Mouse (Mus musculus) hindbrain, embryonic 10.5 days (tissue): Measurements from ENCODE around the gene Azin2. TPM values are rescaled to one million over a fixed set of nuclear protein-coding genes. Genes with fewer than 3 reads are reported as not detected.
A peak's percentile ranks its signal among the peaks of the same experiment; 100 is the strongest.

Experiments
- DNase-seq: peaks from one replicate; pipeline ENCODE4 v3.0.0-alpha.2; 2017; ENCODE audit warnings: low spot score
- H3K27ac ChIP-seq: fragments of 300-500 bp; sonication (generic); 2 replicates; pipeline ENCODE4 v1.5.1; 2016; ENCODE audit warnings: mild to moderate bottlenecking, moderate library complexity
- H3K27me3 ChIP-seq: fragments of 300-500 bp; sonication (generic); 2 replicates; pipeline ENCODE4 v1.6.1; 2016; ENCODE audit warnings: mild to moderate bottlenecking; ENCODE audit not compliant: poor library complexity, insufficient read depth, severe bottlenecking
- H3K36me3 ChIP-seq: fragments of 300-500 bp; sonication (generic); 2 replicates; pipeline ENCODE4 v1.6.1; 2016; ENCODE audit warnings: mild to moderate bottlenecking, moderate library complexity
- H3K4me1 ChIP-seq: fragments of 300-500 bp; sonication (generic); replicated peaks from 2 replicates; pipeline ENCODE4 v1.6.1; 2016; ENCODE audit warnings: mild to moderate bottlenecking
- H3K4me3 ChIP-seq: fragments of 300-500 bp; sonication (generic); 2 replicates; pipeline ENCODE4 v1.5.1; 2016; ENCODE audit warnings: mild to moderate bottlenecking, moderate library complexity
- H3K9me3 ChIP-seq: fragments of 300-500 bp; sonication (generic); 2 replicates; pipeline ENCODE4 v1.6.1; 2016; ENCODE audit warnings: mild to moderate bottlenecking, moderate library complexity
- WGBS: fragments of 180-500 bp; shearing (Covaris S2); methylation state at CpG from one replicate; pipeline ENCODE4 v1.1.7; 2016; 5-methylcytosine and 5-hydroxymethylcytosine counted together
- polyA plus RNA-seq: library from polyadenylated mRNA; unstranded; fragments of >200 nt; fragmentation: Nextera tagmentation; extraction: Ambion mirVana; gene quantifications from 2 replicates; pipeline ENCODE4 v1.2.1, GENCODE M21; 2016

Azin2 gene
- polyA plus RNA-seq, 1 experiment from 2014 or later, result 15.0 TPM

GRCm38 (mm10) chr4:128971065-128971694, 8.9 kb upstream of the Azin2 start:
- Histone ChIP-seq H3K27me3 (peaks cover 4% of the 10 kb centered on the region; the same call in 1 of the 2 replicates), H3K4me1 (peaks cover 15% of the 10 kb centered on the region), H3K27ac (no peak overlapping the region), H3K9me3 (no peaks in the 10 kb centered on the region), H3K4me3 (no peak overlapping the region), H3K36me3 (no peaks in the 10 kb centered on the region)
- WGBS, result 44% methylated on average over 14 of the region's 14 CpGs
- peak; percentile 73 for DNase-seq

GRCm38 (mm10) chr4:128970417-128970807, 8.2 kb upstream of the Azin2 start:
- Histone ChIP-seq H3K27me3 (peaks cover 5% of the 10 kb centered on the region; the same call in 1 of the 2 replicates), H3K9me3 (no peaks in the 10 kb centered on the region), H3K4me1 (peaks cover 15% of the 10 kb centered on the region), H3K27ac (no peak overlapping the region), H3K36me3 (no peaks in the 10 kb centered on the region), H3K4me3 (no peak overlapping the region)
- no peak for DNase-seq
- WGBS, result 83% methylated on average over 7 of the region's 8 CpGs

GRCm38 (mm10) chr4:128969607-128970416, 7.6 kb upstream of the Azin2 start:
- peaks cover 15% of the 10 kb centered on the region for H3K4me1 ChIP-seq
- DNase-seq, result no peak
- 74% methylated on average over 18 of the region's 18 CpGs for WGBS
- H3K4me3 ChIP-seq, result no peak overlapping the region
- H3K27me3 ChIP-seq, result peaks cover 11% of the 10 kb centered on the region; the same call in 1 of the 2 replicates
- H3K36me3 ChIP-seq, result no peaks in the 10 kb centered on the region
- H3K9me3 ChIP-seq, result no peaks in the 10 kb centered on the region
- H3K27ac ChIP-seq, result no peak overlapping the region

GRCm38 (mm10) chr4:128969081-128969480, 6.8 kb upstream of the Azin2 start:
- Histone ChIP-seq H3K36me3 (no peaks in the 10 kb centered on the region), H3K4me3 (no peak overlapping the region), H3K9me3 (no peaks in the 10 kb centered on the region), H3K27me3 (peaks cover 16% of the 10 kb centered on the region), H3K4me1 (peaks cover 15% of the 10 kb centered on the region), H3K27ac (no peak overlapping the region)
- DNase-seq, result no peak
- WGBS, result 84% methylated on average over 5 of the region's 5 CpGs

- DNase-seq, result no peak
- H3K27ac ChIP-seq, result 0 out of 2 replicates have a peak overlapping the region, but pooled peaks have one; percentile 35
- H3K9me3 ChIP-seq, result no peaks in the 10 kb centered on the region
- H3K27me3 ChIP-seq, result peaks cover 25% of the 10 kb centered on the region
- H3K4me3 ChIP-seq, result no peak overlapping the region
- 45% methylated on average over 7 of the region's 7 CpGs for WGBS
- H3K4me1 ChIP-seq, result peaks cover 26% of the 10 kb centered on the region
- H3K36me3 ChIP-seq, result no peaks in the 10 kb centered on the region
These were observed 4.5 kb upstream of the Azin2 start for GRCm38 (mm10) chr4:128966751-128967150.

- Histone ChIP-seq H3K4me1 (peaks cover 37% of the 10 kb centered on the region), H3K9me3 (no peaks in the 10 kb centered on the region), H3K36me3 (no peaks in the 10 kb centered on the region), H3K27ac (peak overlapping the region; percentile 93; the same call in 1 of the 2 replicates), H3K27me3 (peaks cover 45% of the 10 kb centered on the region), H3K4me3 (peak overlapping the region; percentile 81)
- WGBS, result 9% methylated on average over 9 of the region's 9 CpGs
- no peak for DNase-seq
These were observed 666 bp upstream of the Azin2 start for GRCm38 (mm10) chr4:128962926-128963290.

- Histone ChIP-seq H3K4me1 (peaks cover 38% of the 10 kb centered on the region), H3K27me3 (peaks cover 45% of the 10 kb centered on the region), H3K9me3 (no peaks in the 10 kb centered on the region), H3K4me3 (peak overlapping the region; percentile 81), H3K27ac (peak overlapping the region; percentile 93), H3K36me3 (no peaks in the 10 kb centered on the region)
- peak; percentile 30 for DNase-seq
- 3% methylated on average over 16 of the region's 16 CpGs for WGBS
These were observed 777 bp downstream of the Azin2 start for GRCm38 (mm10) chr4:128961301-128962028.

GRCm38 (mm10) chr4:128959676-128960075, 2.6 kb downstream of the Azin2 start:
- Histone ChIP-seq H3K4me3 (no peak overlapping the region), H3K27me3 (peaks cover 37% of the 10 kb centered on the region), H3K9me3 (no peaks in the 10 kb centered on the region), H3K36me3 (no peaks in the 10 kb centered on the region), H3K4me1 (peaks cover 48% of the 10 kb centered on the region), H3K27ac (no peak overlapping the region)
- no peak for DNase-seq
- WGBS, result 89% methylated on average over 17 of the region's 17 CpGs

GRCm38 (mm10) chr4:128958849-128959248, 3.4 kb downstream of the Azin2 start:
- 74% methylated on average over 8 of the region's 8 CpGs for WGBS
- no peaks in the 10 kb centered on the region for H3K9me3 ChIP-seq
- DNase-seq, result no peak

GRCm38 (mm10) chr4:128958156-128958555, 4.1 kb downstream of the Azin2 start:
- Histone ChIP-seq H3K36me3 (no peaks in the 10 kb centered on the region), H3K27me3 (peaks cover 26% of the 10 kb centered on the region), H3K9me3 (no peaks in the 10 kb centered on the region), H3K4me3 (no peak overlapping the region), H3K27ac (no peak overlapping the region), H3K4me1 (peaks cover 55% of the 10 kb centered on the region)
- DNase-seq, result no peak
- WGBS, result 88% methylated on average over 11 of the region's 11 CpGs

More at GRCm38 (mm10) chr4:128958849-128959248, 3.4 kb downstream of the Azin2 start:
- Histone ChIP-seq H3K27ac (no peak overlapping the region), H3K36me3 (no peaks in the 10 kb centered on the region), H3K4me3 (no peak overlapping the region), H3K27me3 (peaks cover 31% of the 10 kb centered on the region), H3K4me1 (peaks cover 54% of the 10 kb centered on the region)

GRCm38 (mm10) chr4:128957155-128957911, 4.9 kb downstream of the Azin2 start:
- DNase-seq, result peak; percentile 67
- H3K4me3 ChIP-seq, result no peak overlapping the region
- WGBS, result 50% methylated on average over 11 of the region's 11 CpGs
- H3K4me1 ChIP-seq, result peaks cover 50% of the 10 kb centered on the region
- no peaks in the 10 kb centered on the region for H3K36me3 ChIP-seq
- H3K27me3 ChIP-seq, result peaks cover 24% of the 10 kb centered on the region
- H3K9me3 ChIP-seq, result no peaks in the 10 kb centered on the region
- no peak overlapping the region for H3K27ac ChIP-seq

- H3K4me1 ChIP-seq, result peaks cover 38% of the 10 kb centered on the region
- H3K27ac ChIP-seq, result no peak overlapping the region
- H3K9me3 ChIP-seq, result no peaks in the 10 kb centered on the region
- no peak overlapping the region for H3K4me3 ChIP-seq
- no peaks in the 10 kb centered on the region for H3K36me3 ChIP-seq
- no peak for DNase-seq
- H3K27me3 ChIP-seq, result no peaks in the 10 kb centered on the region
- WGBS, result 77% methylated on average over 5 of the region's 5 CpGs
These were observed 8.4 kb downstream of the Azin2 start for GRCm38 (mm10) chr4:128953851-128954250.
